Mouse (Mus musculus): ENCODE data around the gene Vmn1r35. TPM values are rescaled to one million over a fixed set of nuclear protein-coding genes. Genes with fewer than 3 reads are reported as not detected.
"Not testable (repeated sequence)": the region's sequence is repeated elsewhere in the genome, so short reads cannot be mapped to it uniquely, and the experiment has no call there.

The Vmn1r35 gene
- not detected in 2 replicates for polyA plus RNA-seq (2012; rRNA removed)

- WGBS: 81% methylated on average over 3 of the region's 3 CpGs
- TF ChIP-seq POLR2A (IDR thresholded peaks at IDR 0.05; ENCODE audit: borderline replicate concordance, insufficient read depth, low read length) (no peak), CTCF (IDR thresholded peaks at IDR 0.05; ENCODE audit: borderline replicate concordance, insufficient read depth, low read depth, low read length) (no peak)
Observed at GRCm38 (mm10) chr6:66685806-66686205, at the start of gene Vmn1r35. Gene Vmn1r35 (minus strand): TSS chr6:66685906.

GRCm38 (mm10) chr6:66729082-66729481 is 43.4 kb upstream of the Vmn1r35 start, which contains the start of gene Vmn1r37:
Gene Vmn1r37 (plus strand): TSS chr6:66729382.
- H3K27ac ChIP-seq (ENCODE audit: insufficient read depth, low read length); H3K4me1 ChIP-seq (ENCODE audit: control insufficient read depth, insufficient read depth, low read length); H3K4me3 ChIP-seq (replicated peaks; ENCODE audit: insufficient read depth, low read depth, low read length); H3K27me3 ChIP-seq (ENCODE audit: control insufficient read depth, insufficient read depth, low read length); DNase-seq: not testable (repeated sequence)

More at GRCm38 (mm10) chr6:66685806-66686205, at the start of gene Vmn1r35:
- Histone ChIP-seq H3K27ac (ENCODE audit: insufficient read depth, low read length) (no peak within 1 kb of the TSS), H3K4me1 (ENCODE audit: control insufficient read depth, insufficient read depth, low read length) (no peaks in the 10 kb centered on the region), H3K27me3 (ENCODE audit: control insufficient read depth, insufficient read depth, low read length) (no peaks in the 10 kb centered on the region), H3K4me3 (replicated peaks; ENCODE audit: insufficient read depth, low read depth, low read length) (no peak within 1 kb of the TSS)
- DNase-seq: no peak

GRCm38 (mm10) chr6:66719068-66719467 is 33.4 kb upstream of the Vmn1r35 start, which contains the start of gene Vmn1r36:
Gene Vmn1r36 (minus strand): TSS chr6:66719168.
- DNase-seq; H3K4me1 ChIP-seq (ENCODE audit: control insufficient read depth, insufficient read depth, low read length); H3K27me3 ChIP-seq (ENCODE audit: control insufficient read depth, insufficient read depth, low read length); H3K4me3 ChIP-seq (replicated peaks; ENCODE audit: insufficient read depth, low read depth, low read length); H3K27ac ChIP-seq (ENCODE audit: insufficient read depth, low read length): not testable (repeated sequence)
- 69% methylated on average over 2 of the region's 2 CpGs for WGBS

- Histone ChIP-seq H3K27me3 (ENCODE audit: control insufficient read depth, insufficient read depth, low read length) (no peaks in the 10 kb centered on the region), H3K4me1 (ENCODE audit: control insufficient read depth, insufficient read depth, low read length) (no peaks in the 10 kb centered on the region), H3K4me3 (replicated peaks; ENCODE audit: insufficient read depth, low read depth, low read length) (no peak overlapping the region), H3K27ac (ENCODE audit: insufficient read depth, low read length) (no peak overlapping the region)
- 73% methylated on average over 3 of the region's 3 CpGs for WGBS
- TF ChIP-seq POLR2A (IDR thresholded peaks at IDR 0.05; ENCODE audit: borderline replicate concordance, insufficient read depth, low read length) (no peak), CTCF (IDR thresholded peaks at IDR 0.05; ENCODE audit: borderline replicate concordance, insufficient read depth, low read depth, low read length) (no peak)
- no peak for DNase-seq
Observed at GRCm38 (mm10) chr6:66713854-66714253, 28.1 kb upstream of the Vmn1r35 start.

GRCm38 (mm10) chr6:66708901-66709300 is 23.2 kb upstream of the Vmn1r35 start:
- no peak overlapping the region for H3K27ac ChIP-seq (ENCODE audit: insufficient read depth, low read length)
- no peaks in the 10 kb centered on the region for H3K4me1 ChIP-seq (ENCODE audit: control insufficient read depth, insufficient read depth, low read length)
- no peak overlapping the region for H3K4me3 ChIP-seq (replicated peaks; ENCODE audit: insufficient read depth, low read depth, low read length)
- no peaks in the 10 kb centered on the region for H3K27me3 ChIP-seq (ENCODE audit: control insufficient read depth, insufficient read depth, low read length)
- TF ChIP-seq CTCF (IDR thresholded peaks at IDR 0.05; ENCODE audit: borderline replicate concordance, insufficient read depth, low read depth, low read length) (no peak), POLR2A (IDR thresholded peaks at IDR 0.05; ENCODE audit: borderline replicate concordance, insufficient read depth, low read length) (no peak)
- DNase-seq: no peak

- H3K4me3 ChIP-seq (replicated peaks; ENCODE audit: insufficient read depth, low read depth, low read length): no peak within 1 kb of the TSS
- 92% methylated on average over 1 of the region's 1 CpGs for WGBS
- no peak within 1 kb of the TSS for H3K27ac ChIP-seq (ENCODE audit: insufficient read depth, low read length)
- no peaks in the 10 kb centered on the region for H3K4me1 ChIP-seq (ENCODE audit: control insufficient read depth, insufficient read depth, low read length)
- TF ChIP-seq CTCF (IDR thresholded peaks at IDR 0.05; ENCODE audit: borderline replicate concordance, insufficient read depth, low read depth, low read length) (no peak), POLR2A (IDR thresholded peaks at IDR 0.05; ENCODE audit: borderline replicate concordance, insufficient read depth, low read length) (no peak)
- no peak for DNase-seq
- no peaks in the 10 kb centered on the region for H3K27me3 ChIP-seq (ENCODE audit: control insufficient read depth, insufficient read depth, low read length)
Observed at GRCm38 (mm10) chr6:66643779-66644178, 41.9 kb downstream of the Vmn1r35 start, which contains the start of gene Vmn1r34. Gene Vmn1r34 (minus strand): TSS chr6:66643879.

Other genes starting within 250 kb of the Vmn1r35 start
- 8.2 and 8.5 TPM in 2 replicates for gene Mad2l1, start 150.5 kb downstream of the Vmn1r35 start, polyA plus RNA-seq (2012; rRNA removed)
- gene Vmn1r32, start 125.8 kb downstream of the Vmn1r35 start, polyA plus RNA-seq (2012; rRNA removed): not detected in 2 replicates
- not detected in 2 replicates for gene Vmn1r33, start 67.6 kb downstream of the Vmn1r35 start, polyA plus RNA-seq (2012; rRNA removed)
- not detected in 2 replicates for gene Vmn1r34, start 42.0 kb downstream of the Vmn1r35 start, polyA plus RNA-seq (2012; rRNA removed)
- gene Vmn1r36, start 33.3 kb upstream of the Vmn1r35 start, polyA plus RNA-seq (2012; rRNA removed): not detected in 2 replicates
- not detected in 2 replicates for gene Vmn1r37, start 43.5 kb upstream of the Vmn1r35 start, polyA plus RNA-seq (2012; rRNA removed)
- gene Vmn1r38, start 96.7 kb upstream of the Vmn1r35 start, polyA plus RNA-seq (2012; rRNA removed): not detected in 2 replicates
- not detected in 2 replicates for gene Vmn1r39, start 124.7 kb upstream of the Vmn1r35 start, polyA plus RNA-seq (2012; rRNA removed)
- gene Gng12, start 210.5 kb upstream of the Vmn1r35 start, polyA plus RNA-seq (2012; rRNA removed): 38.1 and 40.1 TPM in 2 replicates